Mouse (Mus musculus) midbrain, postnatal 0 days (tissue): ENCODE results near the gene Hhipl1. TPM values are rescaled to one million over a fixed set of nuclear protein-coding genes. Genes with fewer than 3 reads are reported as not detected.

Experiments
- ATAC-seq: fragments of 200-750 bp; cut with Nextera tagmentation; 2 replicates; pipeline ENCODE4 v1.8.0; 2017; ENCODE audit warnings: moderate number of reproducible peaks, mild to moderate bottlenecking, moderate TSS enrichment, moderate library complexity; ENCODE audit not compliant: low FRiP score
- DNase-seq: peaks from one replicate; pipeline ENCODE4 v3.0.0-alpha.2; 2015; ENCODE audit warnings: low spot score
- H3K27ac ChIP-seq: fragments of 300-500 bp; sonication (generic); 2 replicates; pipeline ENCODE4 v1.5.1; 2014; ENCODE audit warnings: low read depth, mild to moderate bottlenecking, low read length, mixed read lengths
- H3K27me3 ChIP-seq: fragments of 300-500 bp; sonication (generic); 2 replicates; pipeline ENCODE4 v1.6.1; 2014; ENCODE audit warnings: low read length, control low read depth, mixed read lengths; ENCODE audit not compliant: insufficient read depth
- H3K36me3 ChIP-seq: fragments of 300-500 bp; sonication (generic); 2 replicates; pipeline ENCODE4 v1.6.1; 2014; ENCODE audit warnings: low read length, control low read depth, mixed read lengths; ENCODE audit not compliant: insufficient read depth
- H3K4me1 ChIP-seq: fragments of 300-500 bp; sonication (generic); 2 replicates; pipeline ENCODE4 v1.6.1; 2014; ENCODE audit warnings: mild to moderate bottlenecking, control low read depth, antibody characterized with exemption, low read length, mixed read lengths; ENCODE audit not compliant: insufficient read depth
- H3K4me2 ChIP-seq: fragments of 300-500 bp; sonication (generic); 2 replicates; pipeline ENCODE4 v1.6.1; 2014; ENCODE audit warnings: low read depth, mild to moderate bottlenecking, low read length, mixed read lengths; ENCODE audit not compliant: poor library complexity, severe bottlenecking
- H3K4me3 ChIP-seq: fragments of 300-500 bp; sonication (generic); 2 replicates; pipeline ENCODE4 v1.5.1; 2014; ENCODE audit warnings: low read depth, mild to moderate bottlenecking, low read length, moderate library complexity
- H3K9ac ChIP-seq: fragments of 300-500 bp; sonication (generic); replicated peaks from 2 replicates; pipeline ENCODE4 v1.6.1; 2014; ENCODE audit warnings: mild to moderate bottlenecking, low read length, moderate library complexity, mixed read lengths; ENCODE audit not compliant: poor library complexity, severe bottlenecking
- H3K9me3 ChIP-seq: fragments of 300-500 bp; sonication (generic); 2 replicates; pipeline ENCODE4 v1.6.1; 2016; ENCODE audit warnings: low read length, control low read depth
- CTCF ChIP-seq: IDR thresholded peaks from 2 replicates; pipeline ENCODE4 v1.5.1; 2016; ENCODE audit warnings: antibody characterized with exemption, mild to moderate bottlenecking
- WGBS: fragments of 180-500 bp; shearing (Covaris S2); extraction: QIAGEN DNeasy Blood & Tissue Kit; methylation state at CpG from one replicate; pipeline ENCODE4 v1.1.7; 2014; 5-methylcytosine and 5-hydroxymethylcytosine counted together
- polyA plus RNA-seq: library from polyadenylated mRNA; unstranded; fragments of >200 nt; fragmentation: Nextera tagmentation; extraction: Ambion mirVana; gene quantifications from 2 replicates; pipeline ENCODE4 v1.2.1, GENCODE M21; 2015
- total RNA-seq: library from RNA; depleted of rRNA; stranded (reverse); fragments of >200 nt; gene quantifications from 2 replicates; pipeline ENCODE4 v1.2.3, GENCODE M21; 2014

The Hhipl1 gene
- total and polyA plus RNA-seq, 2 experiments from 2014 or later = 2.7 to 10.4 TPM

- H3K4me3 ChIP-seq = no peak overlapping the region
- TF ChIP-seq CTCF = no peak
- 93% methylated on average over 1 of the region's 1 CpGs for WGBS
These were observed 7.2 kb downstream of the Hhipl1 start for GRCm38 (mm10) chr12:108313244-108313772.

GRCm38 (mm10) chr12:108315818-108316217, 9.7 kb downstream of the Hhipl1 start:
- Histone ChIP-seq H3K27me3 (peaks cover 18% of the 10 kb centered on the region), H3K9me3 (no peaks in the 10 kb centered on the region), H3K4me2 (no peak overlapping the region), H3K9ac (no peak overlapping the region), H3K36me3 (no peaks in the 10 kb centered on the region), H3K4me1 (peaks cover 2% of the 10 kb centered on the region; the same call in 1 of the 2 replicates), H3K27ac (no peak overlapping the region), H3K4me3 (no peak overlapping the region)
- no peak for ATAC-seq
- TF ChIP-seq CTCF = no peak
- 53% methylated on average over 10 of the region's 10 CpGs for WGBS
- no peak for DNase-seq

More at GRCm38 (mm10) chr12:108313244-108313772, 7.2 kb downstream of the Hhipl1 start:
- Histone ChIP-seq H3K4me2 (no peak overlapping the region), H3K27ac (no peak overlapping the region), H3K4me1 (no peaks in the 10 kb centered on the region), H3K9ac (no peak overlapping the region), H3K36me3 (no peaks in the 10 kb centered on the region), H3K27me3 (peaks cover 4% of the 10 kb centered on the region), H3K9me3 (no peaks in the 10 kb centered on the region)
- DNase-seq (no peak), ATAC-seq (no peak)

GRCm38 (mm10) chr12:108316655-108317054, 10.6 kb downstream of the Hhipl1 start:
- Histone ChIP-seq H3K27ac (no peak overlapping the region), H3K9me3 (no peaks in the 10 kb centered on the region), H3K4me3 (no peak overlapping the region), H3K4me1 (peaks cover 3% of the 10 kb centered on the region; the same call in 1 of the 2 replicates), H3K9ac (no peak overlapping the region), H3K27me3 (peaks cover 18% of the 10 kb centered on the region), H3K36me3 (no peaks in the 10 kb centered on the region), H3K4me2 (no peak overlapping the region)
- TF ChIP-seq CTCF = no peak
- WGBS = 45% methylated on average over 6 of the region's 6 CpGs
- DNase-seq = no peak
- ATAC-seq = no peak

- no peak for DNase-seq
- WGBS = 23% methylated on average over 9 of the region's 9 CpGs
- Histone ChIP-seq H3K27ac (no peak overlapping the region), H3K9me3 (no peaks in the 10 kb centered on the region), H3K27me3 (peaks cover 18% of the 10 kb centered on the region), H3K4me3 (no peak overlapping the region), H3K9ac (no peak overlapping the region), H3K4me2 (no peak overlapping the region), H3K4me1 (peaks cover 3% of the 10 kb centered on the region; the same call in 1 of the 2 replicates), H3K36me3 (no peaks in the 10 kb centered on the region)
- no peak for ATAC-seq
- no peak for TF ChIP-seq CTCF
These were observed 11.2 kb downstream of the Hhipl1 start for GRCm38 (mm10) chr12:108317201-108317738.

- peaks cover 3% of the 10 kb centered on the region; the same call in 1 of the 2 replicates for H3K4me1 ChIP-seq
- WGBS = 40% methylated on average over 18 of the region's 18 CpGs
- 0 out of 2 replicates have a peak, but pooled peaks have one; percentile 1 for TF ChIP-seq CTCF
- peaks cover 18% of the 10 kb centered on the region for H3K27me3 ChIP-seq
- H3K4me3 ChIP-seq = no peak overlapping the region
- no peak overlapping the region for H3K9ac ChIP-seq
- H3K9me3 ChIP-seq = no peaks in the 10 kb centered on the region
- no peak overlapping the region for H3K4me2 ChIP-seq
- no peak overlapping the region for H3K27ac ChIP-seq
- DNase-seq (no peak), ATAC-seq (0 out of 2 replicates have a peak, but pooled peaks have one; percentile 11)
- H3K36me3 ChIP-seq = no peaks in the 10 kb centered on the region
These were observed 11.9 kb downstream of the Hhipl1 start for GRCm38 (mm10) chr12:108317826-108318430.

- WGBS = 27% methylated on average over 37 of the region's 37 CpGs
These were observed 12.4 kb downstream of the Hhipl1 start for GRCm38 (mm10) chr12:108318499-108318898.

More at GRCm38 (mm10) chr12:108318499-108318898, 12.4 kb downstream of the Hhipl1 start:
- H3K27ac ChIP-seq = no peak overlapping the region
- ATAC-seq = 0 out of 2 replicates have a peak, but pooled peaks have one; percentile 24
- no peak for TF ChIP-seq CTCF
- H3K36me3 ChIP-seq = no peaks in the 10 kb centered on the region
- no peak overlapping the region for H3K4me2 ChIP-seq
- H3K4me1 ChIP-seq = peaks cover 3% of the 10 kb centered on the region; the same call in 1 of the 2 replicates
- H3K9me3 ChIP-seq = no peaks in the 10 kb centered on the region
- H3K4me3 ChIP-seq = no peak overlapping the region
- H3K27me3 ChIP-seq = peaks cover 18% of the 10 kb centered on the region
- DNase-seq = no peak
- no peak overlapping the region for H3K9ac ChIP-seq
